Mouse (Mus musculus) spleen, adult 12 weeks (tissue): ENCODE measurements at regions not wholly inside any gene's neighbourhood (a gene's known extent, or its start where the extent isn't known, plus 50 kb on each side); places are given as distances from the start of the nearest gene placed in this dataset.
"Not testable (repeated sequence)": the region's sequence is repeated elsewhere in the genome, so short reads cannot be mapped to it uniquely, and the experiment has no call there.

Source experiments
- DNase-seq: peaks from one replicate; pipeline ENCODE4 v3.0.0; 2022; ENCODE audit warnings: low spot score

DNA sequence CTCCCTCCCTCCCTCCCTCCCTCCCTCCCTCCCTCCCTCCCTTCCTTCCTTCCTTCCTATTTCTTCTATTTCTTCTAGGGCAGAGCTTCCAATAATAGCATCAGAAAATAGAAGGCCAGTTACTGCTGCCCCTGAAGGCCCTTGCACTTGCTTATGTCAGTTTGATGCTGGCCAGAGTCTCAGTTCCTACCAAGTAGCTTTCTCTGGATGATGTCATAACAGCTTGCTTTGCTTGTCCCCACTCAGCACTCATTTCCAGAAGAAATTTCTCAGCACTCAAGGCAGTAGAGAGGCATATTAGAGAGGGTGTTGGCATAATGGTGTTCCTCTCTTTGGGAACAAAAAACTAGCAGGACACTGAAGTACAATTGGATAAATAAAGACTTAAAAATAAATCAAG, 811.6 kb upstream of the 4930444P10Rik start:
- no peak for DNase-seq

DNA sequence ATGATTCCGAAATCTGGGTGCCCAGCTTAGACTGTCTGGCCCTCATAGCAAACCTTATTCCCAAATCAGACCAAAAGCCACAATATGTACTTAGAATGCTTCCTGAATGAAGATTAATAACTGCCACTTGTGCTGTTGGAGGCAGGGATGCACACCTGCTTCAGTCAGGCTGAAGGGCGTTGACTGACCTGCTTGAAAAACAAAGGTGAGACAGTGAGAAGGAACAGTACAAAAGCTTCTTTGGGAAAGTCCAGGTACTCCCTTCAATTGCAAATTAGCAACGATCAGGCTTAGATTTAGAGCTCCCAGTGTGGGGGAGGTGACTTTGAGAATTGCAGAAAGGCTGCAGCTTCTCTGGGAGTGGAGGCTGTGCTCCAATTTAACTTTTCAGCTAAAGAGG, 775.3 kb upstream of the 4930444P10Rik start:
- DNase-seq, result not testable (repeated sequence)

- not testable (repeated sequence) for DNase-seq
These were observed 774.1 kb upstream of the 4930444P10Rik start for GRCm38 (mm10) chr1:16867086-16867835.

- DNase-seq, result no peak
These were observed 744.0 kb upstream of the 4930444P10Rik start for GRCm38 (mm10) chr1:16837111-16837510.

DNA sequence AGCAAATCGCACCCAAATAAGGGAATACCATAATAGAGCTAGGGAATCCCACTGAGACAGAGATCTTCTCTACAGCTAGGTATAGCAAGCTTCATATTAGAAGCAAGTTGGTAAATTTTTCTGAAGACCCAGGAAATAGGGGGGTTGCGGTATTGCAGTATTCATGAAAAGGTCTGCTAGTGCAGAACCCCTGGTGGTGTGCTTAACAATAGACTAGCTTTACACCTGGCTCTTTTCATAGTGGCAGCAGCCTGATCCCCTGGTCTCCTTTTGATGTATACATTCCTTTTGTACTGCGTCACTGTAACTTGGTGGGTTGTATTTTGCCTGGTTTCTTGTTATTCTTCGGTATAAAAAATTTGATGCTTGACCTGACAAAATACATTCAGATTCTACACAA, 731.6 kb upstream of the 4930444P10Rik start:
- not testable (repeated sequence) for DNase-seq

DNA sequence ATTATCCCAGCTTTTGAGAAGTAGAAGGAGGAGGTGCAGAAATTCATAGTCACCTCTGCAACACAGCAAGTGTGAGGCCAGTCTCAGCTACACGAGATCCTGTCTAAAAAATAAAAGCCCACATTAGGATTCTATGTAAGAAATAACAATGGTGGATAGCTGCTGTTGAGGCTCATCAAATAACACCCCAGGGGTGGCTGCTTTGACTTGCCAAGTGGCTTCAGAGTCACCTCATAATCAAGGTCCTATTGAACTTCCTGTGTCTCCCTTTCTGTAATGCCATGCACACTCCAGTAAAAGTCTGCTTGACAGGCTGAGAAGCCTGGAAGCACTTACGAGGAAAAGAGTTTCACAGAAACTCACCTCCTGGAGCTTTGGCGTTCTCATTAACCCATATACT, 730.9 kb upstream of the 4930444P10Rik start:
- DNase-seq, result no peak

DNA sequence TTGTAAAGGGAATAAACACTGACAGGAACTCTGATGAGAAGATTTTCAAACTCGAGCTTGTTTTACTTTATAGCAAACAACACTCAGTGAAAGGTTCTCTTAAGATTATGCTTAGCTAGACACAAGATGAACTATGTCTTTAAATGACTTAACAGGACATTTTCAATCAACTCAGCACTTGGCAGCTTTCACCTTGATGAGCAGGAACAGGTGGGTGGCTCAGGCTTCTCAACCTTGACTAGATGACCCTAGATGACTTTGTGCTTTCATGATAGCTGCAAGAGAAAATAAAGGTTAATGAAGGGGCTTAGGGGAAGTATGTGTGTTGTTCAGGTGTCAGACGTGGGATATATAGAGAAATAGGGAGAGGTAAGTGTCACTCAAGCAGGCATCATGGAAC, 728.1 kb upstream of the 4930444P10Rik start:
- no peak for DNase-seq

GRCm38 (mm10) chr1:16816572-16816971, 723.4 kb upstream of the 4930444P10Rik start:
- DNase-seq, result no peak

- no peak for DNase-seq
These were observed 722.6 kb upstream of the 4930444P10Rik start for GRCm38 (mm10) chr1:16815731-16816130.

DNA sequence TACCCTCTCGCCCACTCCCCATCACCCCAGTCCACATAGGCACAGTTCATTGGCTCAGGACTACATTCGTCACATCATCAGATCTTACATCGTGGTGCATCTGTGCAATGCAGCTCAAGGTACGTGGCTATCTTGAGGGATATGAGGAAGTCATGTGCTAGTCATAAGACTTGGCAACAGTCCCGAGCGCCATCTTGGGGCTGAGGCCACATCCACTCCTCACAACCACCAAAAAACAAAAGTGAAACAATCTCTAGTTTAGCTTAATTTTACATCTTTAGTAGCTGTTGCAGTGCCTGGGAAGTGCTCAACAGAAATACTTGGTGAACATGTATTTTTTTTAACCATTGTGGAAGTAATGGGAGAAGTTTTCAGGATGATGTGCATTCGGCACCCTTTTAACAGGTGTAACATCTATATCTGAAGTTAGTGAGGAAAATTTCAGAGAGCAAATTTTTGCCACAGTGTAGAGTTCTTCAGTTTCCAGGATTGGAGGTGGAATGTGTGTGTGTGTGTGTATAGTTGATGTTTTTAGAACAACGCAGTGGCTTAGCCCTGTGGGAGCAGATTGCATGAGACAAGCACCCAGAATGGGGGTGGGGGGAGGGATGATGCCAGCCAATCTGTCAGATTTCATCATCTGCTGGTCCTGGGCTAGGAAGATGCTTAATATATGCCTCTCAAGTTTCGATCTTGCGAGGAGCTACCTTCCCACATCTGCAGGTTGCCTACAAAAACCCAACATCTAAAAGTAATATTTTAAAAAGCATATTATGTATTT, 716.4 kb upstream of the 4930444P10Rik start:
- no peak for DNase-seq

GRCm38 (mm10) chr1:16798292-16798691, 705.2 kb upstream of the 4930444P10Rik start:
- peak; percentile 1 for DNase-seq

DNA sequence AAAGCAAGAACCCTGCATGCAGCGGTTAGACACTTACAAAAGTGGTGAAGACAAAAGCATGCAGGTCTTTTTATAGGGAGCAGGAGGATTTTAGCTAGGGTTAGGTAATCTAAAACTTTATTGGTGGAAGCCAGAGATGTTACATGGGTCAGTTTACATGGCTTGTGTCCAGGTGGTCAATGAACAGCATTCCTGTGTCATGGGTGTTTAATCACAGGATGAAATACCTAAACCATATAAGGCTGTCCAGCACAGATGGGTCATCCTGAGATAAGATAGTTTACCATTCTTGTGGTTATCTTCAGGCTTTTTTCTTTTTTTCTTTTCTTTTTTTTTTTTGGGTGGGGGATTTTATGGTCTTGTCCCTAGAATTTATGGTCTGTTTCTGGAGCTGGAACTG, 703.3 kb upstream of the 4930444P10Rik start:
- no peak for DNase-seq

GRCm38 (mm10) chr1:16790733-16791309, 697.7 kb upstream of the 4930444P10Rik start:
- DNase-seq, result no peak

GRCm38 (mm10) chr1:16779791-16780190, 686.7 kb upstream of the 4930444P10Rik start:
- no peak for DNase-seq

GRCm38 (mm10) chr1:16760951-16761350, 667.8 kb upstream of the 4930444P10Rik start:
- DNase-seq, result no peak
